Comparison of ENCODE assay signal across 8 mouse cellular contexts in genomic region chr9:102716481-102717163, GRCm38 (mm10). TPM values are rescaled to one million over a fixed set of nuclear protein-coding genes. Genes with fewer than 3 reads are reported as not detected.
DNase-seq lines count a peak whose midpoint lies in the region; ATAC-seq and TF ChIP-seq lines count a peak whose summit lies in the region.

TSS of gene Amotl2 (plus strand) at chr9:102716672.

- no peak for TF ChIP-seq CTCF in intestine, postnatal 0 days (IDR thresholded peaks at IDR 0.05; ENCODE audit: low read depth)

- H3K36me3 ChIP-seq in intestine, postnatal 0 days (ENCODE audit: control insufficient read depth, insufficient read depth) = peaks cover 14% of the 10 kb centered on the region
- H3K36me3 ChIP-seq in midbrain, embryonic 13.5 days = peaks cover 18% of the 10 kb centered on the region

- H3K9me3 ChIP-seq in intestine, postnatal 0 days (ENCODE audit: control insufficient read depth) = no peaks in the 10 kb centered on the region
- no peaks in the 10 kb centered on the region for H3K9me3 ChIP-seq in midbrain, embryonic 13.5 days

- no peaks in the 10 kb centered on the region for H3K27me3 ChIP-seq in intestine, postnatal 0 days (replicated peaks; ENCODE audit: control insufficient read depth, insufficient read depth, low read length)
- H3K27me3 ChIP-seq in midbrain, embryonic 13.5 days = no peaks in the 10 kb centered on the region

- intact Hi-C loops in gastrocnemius, postnatal 36 days (cut with DNase I) = no loop called here

- H3K4me3 ChIP-seq in intestine, postnatal 0 days (ENCODE audit: low read depth, low read length) = peak within 1 kb of the TSS; percentile 85
- peak within 1 kb of the TSS; percentile 93 for H3K4me3 ChIP-seq in midbrain, embryonic 13.5 days (replicated peaks)

- ATAC-seq in intestine, postnatal 0 days = no peak
- no peak for ATAC-seq in midbrain, embryonic 13.5 days
- no peak for ATAC-seq in activated CD4-positive, CD25-positive, alpha-beta regulatory T cell, adult 4 months
- ATAC-seq in megakaryocyte-erythroid progenitor cell, adult 5-6 weeks (replicated peaks; ENCODE audit: low FRiP score, low TSS enrichment, poor library complexity, severe bottlenecking) = no peak

- no peak for DNase-seq in layer of hippocampus, adult 18-20 months (ENCODE audit: low spot score in 2 of 2)
- DNase-seq in layer of hippocampus, adult 9-10 months (ENCODE audit: low spot score) = no peak
- DNase-seq in adrenal gland, postnatal 14 days = no peak
- no peak for DNase-seq in gastrocnemius, postnatal 36 days

- peak within 1 kb of the TSS; percentile 97 for H3K27ac ChIP-seq in intestine, postnatal 0 days (ENCODE audit: low read depth, low read length)
- peak within 1 kb of the TSS; percentile 98 for H3K27ac ChIP-seq in midbrain, embryonic 13.5 days

- 20% methylated on average over 22 of the region's 22 CpGs for WGBS in intestine, postnatal 0 days
- 2% methylated on average over 22 of the region's 22 CpGs for WGBS in midbrain, embryonic 13.5 days

- H3K9ac ChIP-seq in intestine, postnatal 0 days (ENCODE audit: low read depth, low read length) = peak within 1 kb of the TSS; percentile 93
- peak within 1 kb of the TSS; percentile 100 for H3K9ac ChIP-seq in midbrain, embryonic 13.5 days (replicated peaks)

- no peaks in the 10 kb centered on the region for H3K4me1 ChIP-seq in intestine, postnatal 0 days (replicated peaks; ENCODE audit: control insufficient read depth, insufficient read depth, low read length)
- peaks cover 47% of the 10 kb centered on the region for H3K4me1 ChIP-seq in midbrain, embryonic 13.5 days (replicated peaks)

- H3K4me2 ChIP-seq in intestine, postnatal 0 days (replicated peaks; ENCODE audit: low read depth) = peak within 1 kb of the TSS; percentile 96
- peak within 1 kb of the TSS; percentile 97 for H3K4me2 ChIP-seq in midbrain, embryonic 13.5 days (replicated peaks)

RNA-seq across cellular contexts. Expression of gene Amotl2, which starts in this region (rescaled TPM):
- 10 to 100 TPM; 19.2 to 20.5 TPM for total RNA-seq in layer of hippocampus, adult 18-20 months (2021)
- total RNA-seq in adrenal gland, postnatal 14 days (2021) = 160 and 219 TPM in 2 replicates
- total RNA-seq in gastrocnemius, postnatal 36 days (2021) = 10 to 100 TPM; 12.0 to 20.5 TPM
- polyA plus RNA-seq in intestine, postnatal 0 days (2015; fragmentation: Nextera tagmentation; extraction: Ambion mirVana) = 12.4 and 13.4 TPM in 2 replicates
- 65.0 and 80.6 TPM in 2 replicates for polyA plus RNA-seq in midbrain, embryonic 13.5 days (2015; fragmentation: Nextera tagmentation; extraction: Ambion mirVana)
- polyA plus RNA-seq in activated CD4-positive, CD25-positive, alpha-beta regulatory T cell, adult 4 months (2017; shearing (Covaris generic)) = not detected
- not detected in 2 replicates for total RNA-seq in megakaryocyte-erythroid progenitor cell, adult 5-6 weeks (2014; fragmentation: Nextera tagmentation)
- total RNA-seq in megakaryocyte-erythroid progenitor cell, adult 5-6 weeks (2017) = not detected in 2 replicates

Comparison
In these comparisons a context has a peak if more than half of its experiments do, and no peak if none do; other contexts are left out.
1. RNA of gene Amotl2 (total RNA-seq): 160 to 219 TPM in adrenal gland, postnatal 14 days, 19.2 to 20.5 TPM in layer of hippocampus, adult 18-20 months and 12.0 to 20.5 TPM in gastrocnemius, postnatal 36 days; not detected in megakaryocyte-erythroid progenitor cell, adult 5-6 weeks; every median in the first group is over 4 times any median in the second.
2. RNA of gene Amotl2 (polyA plus RNA-seq): 65.0 to 80.6 TPM in midbrain, embryonic 13.5 days and 12.4 to 13.4 TPM in intestine, postnatal 0 days; not detected in activated CD4-positive, CD25-positive, alpha-beta regulatory T cell, adult 4 months; every median in the first group is over 10 times any median in the second.